Mouse (Mus musculus) CD4-positive naive resting alpha-beta T cell, adult 76 days (primary cell): Measurements from ENCODE around the gene Kif2b. TPM values are rescaled to one million over a fixed set of nuclear protein-coding genes. Genes with fewer than 3 reads are reported as not detected.

Experiments used
- total RNA-seq: library from RNA; stranded (reverse); gene quantifications from one replicate; pipeline ENCODE4 v1.2.4, GENCODE M21; 2023

Gene Kif2b
- total RNA-seq: not detected

DNA sequence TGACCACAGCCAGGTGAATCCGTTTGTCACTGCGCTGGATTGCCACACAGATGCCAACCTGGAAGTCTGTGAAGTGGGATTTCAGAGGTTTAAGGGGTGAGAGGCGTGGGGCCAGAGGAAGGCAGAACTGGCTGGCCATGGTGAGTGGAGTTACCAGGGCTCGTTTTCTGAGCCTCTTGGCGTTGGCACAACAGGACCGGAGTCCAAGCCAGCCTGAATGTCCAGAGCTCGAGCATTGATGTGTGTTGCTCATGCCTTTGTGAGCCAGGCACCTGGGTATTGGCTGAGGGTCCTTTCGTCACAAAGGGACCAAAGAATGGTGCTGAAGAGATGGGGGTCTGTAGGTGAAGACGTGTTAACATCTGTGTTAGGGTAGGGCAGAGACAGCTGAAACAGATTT is at the start of gene Kif2b:
TSS of gene Kif2b (minus strand) at position 242 of the 400 bp plus-strand sequence.

